Mouse (Mus musculus) lung, postnatal 4 days (tissue): ENCODE results near the gene Zbtb32.
A peak's percentile ranks its signal among the peaks of the same experiment; 100 is the strongest.

Experiments used
- DNase-seq, 2 experiments: peaks; one replicate each; pipeline ENCODE4 v3.0.0; 2021

Zbtb32 gene

DNA sequence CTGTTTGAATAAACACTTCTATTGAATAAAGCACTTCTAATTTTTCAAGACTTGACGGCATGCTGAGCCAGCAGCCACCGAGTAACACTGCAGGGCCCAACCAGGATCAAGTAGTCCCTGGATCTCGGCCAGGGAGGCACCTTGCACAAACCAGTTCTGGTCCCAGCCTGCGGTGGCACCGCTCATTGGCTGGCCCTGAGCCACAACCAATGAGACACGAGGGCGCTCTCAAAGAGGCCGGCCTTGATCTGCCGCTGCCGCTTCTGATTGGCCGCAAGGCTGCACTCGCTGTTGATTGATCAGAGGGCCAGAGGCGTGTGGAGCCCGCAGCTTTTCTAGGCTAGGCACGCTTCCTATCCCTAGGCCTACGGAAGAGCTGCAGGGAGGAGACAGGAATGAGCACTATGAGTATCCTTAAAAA lies 1.2 kb upstream of the Zbtb32 start:
- DNase-seq = peak; percentile 94 to 97

DNA sequence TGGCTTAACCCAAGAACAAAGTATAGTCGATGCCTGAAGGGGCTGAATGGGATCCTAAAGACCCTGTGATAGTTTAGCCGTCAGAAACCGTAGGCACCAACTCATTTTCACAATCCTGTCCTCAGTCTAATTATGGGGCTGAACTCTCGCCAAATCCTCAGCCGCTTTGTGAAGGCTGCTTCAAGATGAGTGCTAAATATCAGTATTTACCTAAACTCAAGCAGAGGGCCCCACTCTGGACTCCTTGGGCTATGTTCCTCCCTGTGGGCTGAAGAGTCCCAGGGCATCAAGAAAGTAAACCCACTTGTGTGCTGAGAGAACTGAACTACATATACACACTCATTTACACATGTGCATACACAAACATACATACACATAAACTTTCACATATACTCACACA lies 1.9 kb downstream of the Zbtb32 start:
- DNase-seq = peak; percentile 41 to 42

DNA sequence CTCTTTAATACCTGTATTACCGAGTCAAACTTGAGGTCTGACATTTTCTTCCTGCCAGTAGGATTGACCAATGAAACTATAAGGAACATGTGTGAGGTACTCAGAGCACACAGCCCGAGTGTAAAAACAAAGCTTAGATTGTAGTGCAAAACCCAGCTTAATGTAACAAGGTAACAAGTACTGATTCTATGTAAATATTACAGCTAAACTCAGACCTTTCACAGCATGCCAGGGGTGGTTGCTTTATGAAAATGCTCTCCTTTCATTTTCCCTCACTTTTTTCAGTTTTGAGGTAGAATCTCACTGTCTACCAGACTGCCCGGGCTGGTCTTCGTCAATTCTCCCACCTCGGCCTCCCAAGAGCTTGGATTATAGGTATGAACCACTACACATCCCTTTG lies 2.6 kb downstream of the Zbtb32 start:
- no peak for DNase-seq

DNA sequence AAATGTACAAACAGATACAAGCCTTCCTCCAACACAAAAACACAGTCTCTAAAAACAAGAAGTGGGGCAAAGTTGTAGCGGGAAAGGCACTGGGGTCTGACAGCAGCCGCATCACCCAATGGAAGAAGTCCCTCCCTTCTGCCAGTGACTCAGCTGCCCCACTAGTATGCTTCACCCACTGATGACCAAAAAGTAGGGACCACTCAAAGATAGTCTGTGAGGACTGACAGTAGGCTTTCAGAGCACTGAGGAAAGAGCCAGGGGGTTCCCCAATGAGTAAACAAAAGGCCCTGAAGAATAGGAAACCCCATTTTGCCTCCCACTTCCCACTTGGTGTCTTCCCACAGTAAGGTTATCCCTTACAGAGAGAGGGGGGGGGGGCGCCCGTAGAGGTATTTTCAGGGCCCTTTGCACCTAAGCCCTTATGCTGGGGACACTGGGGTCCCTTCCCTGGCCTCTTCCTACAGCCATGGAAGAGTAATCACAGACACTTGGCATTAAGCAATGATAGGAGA lies 4.1 kb downstream of the Zbtb32 start:
- DNase-seq = no peak

DNA sequence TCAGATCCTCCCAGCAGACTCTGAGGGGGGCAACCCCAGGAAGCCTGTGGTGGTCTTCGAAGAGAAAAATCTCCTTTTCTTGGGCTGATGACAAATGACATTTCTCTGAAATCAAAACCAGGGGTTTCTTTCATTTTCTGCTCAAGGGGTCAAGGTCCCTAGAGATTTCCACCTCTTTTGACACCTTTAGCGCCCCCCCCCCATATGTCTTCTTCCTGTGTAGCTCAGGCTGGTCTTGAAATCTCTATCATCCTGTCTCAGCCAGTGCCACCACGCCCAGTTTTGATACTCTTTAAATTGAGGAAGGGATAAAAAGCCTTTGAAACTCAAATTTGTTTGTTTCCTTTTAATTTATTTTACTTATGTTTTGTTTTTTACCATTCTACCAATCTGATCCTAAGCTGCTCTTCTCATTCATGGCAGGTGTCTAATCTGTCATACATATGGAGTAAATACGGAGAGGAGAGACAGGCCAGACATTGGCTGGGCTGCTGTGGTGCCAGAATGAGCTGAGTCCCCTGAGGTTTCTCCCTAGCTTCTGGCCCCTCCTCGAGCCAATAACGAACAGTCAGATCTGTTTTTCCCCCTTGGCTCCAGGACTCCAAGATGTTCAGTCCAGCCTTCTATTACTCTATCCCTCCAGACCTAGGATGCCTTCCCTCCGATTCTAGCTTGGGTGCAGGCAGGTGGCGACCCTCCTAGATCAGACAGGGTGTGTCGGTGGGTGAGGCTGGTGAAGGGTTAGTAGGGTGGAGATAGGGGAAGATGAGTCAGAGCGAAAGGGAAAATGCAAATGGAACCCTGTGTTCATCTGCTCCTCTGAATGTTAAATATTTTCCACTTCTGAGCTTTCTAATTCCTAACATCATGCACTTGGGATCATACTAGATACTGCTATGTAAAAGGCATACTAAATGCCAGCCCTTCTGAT lies 4.9 kb downstream of the Zbtb32 start:
- DNase-seq = no peak

DNA sequence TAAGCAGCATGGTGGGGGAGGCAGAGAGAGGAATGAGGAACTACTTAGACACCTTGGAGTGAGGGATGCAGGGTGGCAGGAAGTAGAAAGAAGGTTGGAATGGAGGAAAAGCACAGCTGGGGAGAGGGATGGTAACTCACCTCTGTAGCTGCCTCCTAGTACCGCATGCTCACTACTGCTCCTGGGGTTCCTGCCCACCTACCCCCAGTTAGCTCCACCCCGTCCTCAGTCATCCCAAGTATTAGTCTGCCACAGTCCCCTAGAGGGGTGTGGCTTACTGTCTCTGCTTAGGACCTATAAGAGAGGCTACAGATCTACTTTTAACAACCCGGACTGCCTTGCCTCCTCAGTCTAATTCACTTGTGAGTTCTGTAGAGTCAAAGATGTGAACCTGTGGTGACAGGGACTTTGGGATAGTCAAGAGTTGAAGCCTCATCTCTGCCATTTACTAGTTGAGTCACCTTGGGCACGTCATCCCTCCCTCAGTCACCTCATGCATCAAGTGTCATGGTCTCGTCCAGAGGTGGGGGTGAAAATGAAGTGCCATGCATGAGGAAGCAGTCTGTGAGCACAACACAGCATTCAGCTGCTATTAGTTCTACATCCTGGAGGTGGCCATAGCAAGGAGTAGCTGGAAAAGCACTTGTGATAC lies 5.8 kb downstream of the Zbtb32 start:
- DNase-seq = no peak

DNA sequence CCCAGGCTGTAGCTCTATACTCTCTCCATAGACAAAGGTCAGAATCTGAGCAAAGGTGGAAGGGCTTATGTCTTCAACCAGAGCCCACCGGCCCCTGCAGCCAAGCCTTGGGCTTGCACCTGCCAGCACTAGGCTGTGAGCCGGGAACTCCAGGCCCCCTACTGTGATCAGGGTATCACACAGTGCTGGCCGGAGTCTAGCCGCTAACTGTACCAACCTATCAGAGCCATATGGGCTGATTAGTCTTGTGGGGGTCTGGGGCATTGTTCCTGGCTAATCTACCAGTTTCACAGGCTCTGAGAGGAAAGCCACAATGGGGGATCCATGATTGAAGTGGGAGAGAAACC lies 7.1 kb downstream of the Zbtb32 start:
- no peak for DNase-seq

DNA sequence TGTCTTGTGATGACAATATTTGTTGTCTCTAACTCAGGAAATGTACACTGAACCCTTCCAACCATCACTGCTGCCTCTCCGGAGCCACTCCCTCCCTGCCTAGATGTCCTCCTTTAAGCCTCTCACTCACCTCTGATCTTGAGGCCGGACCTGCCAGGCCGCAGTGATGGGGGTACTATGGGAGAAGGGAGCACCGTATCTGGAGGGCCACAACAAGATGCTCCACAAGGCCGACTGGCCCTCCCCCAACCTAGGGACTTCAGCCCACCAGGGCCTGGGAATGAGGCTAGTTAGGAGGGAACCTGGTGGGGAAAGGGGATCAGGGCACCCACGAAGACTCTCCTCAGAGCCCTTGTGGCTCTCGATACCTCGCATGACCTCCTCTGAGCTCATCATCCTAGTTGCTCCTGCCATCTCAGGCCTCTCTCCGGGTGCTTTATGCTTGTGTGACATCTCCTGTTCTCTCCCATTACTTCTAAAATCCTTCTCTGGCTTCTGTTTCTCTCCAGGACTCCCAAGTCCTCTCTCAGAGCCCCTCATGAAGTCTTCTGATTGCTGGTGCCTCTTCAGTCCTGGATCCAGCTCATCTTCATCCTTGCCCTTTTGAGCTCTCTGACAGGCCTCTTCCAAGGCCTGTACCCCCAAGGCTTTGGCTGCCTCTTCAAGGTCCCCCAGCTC lies 7.6 kb downstream of the Zbtb32 start:
- DNase-seq = no peak

DNA sequence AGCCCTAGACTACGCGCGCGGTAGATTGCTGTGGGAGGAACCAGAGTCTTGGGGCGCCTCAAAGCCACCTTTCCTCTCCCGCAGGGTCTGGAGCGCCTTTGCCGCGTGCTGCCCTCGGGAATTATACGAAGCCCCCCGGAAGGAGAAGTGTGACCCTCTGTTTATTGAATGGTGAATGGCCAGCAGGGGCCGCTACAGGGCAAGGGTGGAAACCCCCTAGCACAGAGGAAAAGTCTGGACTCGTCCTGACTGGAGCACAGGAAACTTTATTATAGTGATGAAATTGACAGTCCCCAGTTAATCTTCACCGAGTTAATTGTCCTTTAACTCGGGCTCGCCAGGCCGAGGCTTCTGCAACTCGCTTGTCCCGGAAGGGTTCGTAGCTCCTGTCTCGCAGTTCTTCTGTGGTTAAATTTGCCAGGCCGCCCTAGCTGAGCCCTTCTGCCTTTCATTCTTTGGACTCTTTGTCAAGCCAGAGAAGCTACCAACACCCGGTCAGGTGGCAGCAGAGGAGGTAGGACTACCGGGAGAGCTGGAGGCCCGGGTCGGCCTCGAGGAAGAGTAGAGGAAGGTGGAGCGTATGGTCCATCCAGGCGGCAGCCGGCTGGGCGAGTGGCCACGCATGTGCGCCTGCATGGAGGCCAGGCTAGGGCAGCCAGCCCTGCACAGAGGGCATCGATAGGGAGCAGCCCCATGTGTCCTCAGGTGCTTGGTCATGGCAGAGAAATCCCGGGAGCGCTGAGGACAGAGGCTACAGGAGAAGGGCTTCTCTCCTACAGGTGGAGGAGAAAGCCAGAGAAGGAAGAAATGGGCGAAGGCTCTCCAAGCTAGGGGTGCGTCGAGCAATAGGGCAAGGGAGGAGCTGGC lies 9.0 kb downstream of the Zbtb32 start:
- peak; percentile 85 to 90 for DNase-seq

DNA sequence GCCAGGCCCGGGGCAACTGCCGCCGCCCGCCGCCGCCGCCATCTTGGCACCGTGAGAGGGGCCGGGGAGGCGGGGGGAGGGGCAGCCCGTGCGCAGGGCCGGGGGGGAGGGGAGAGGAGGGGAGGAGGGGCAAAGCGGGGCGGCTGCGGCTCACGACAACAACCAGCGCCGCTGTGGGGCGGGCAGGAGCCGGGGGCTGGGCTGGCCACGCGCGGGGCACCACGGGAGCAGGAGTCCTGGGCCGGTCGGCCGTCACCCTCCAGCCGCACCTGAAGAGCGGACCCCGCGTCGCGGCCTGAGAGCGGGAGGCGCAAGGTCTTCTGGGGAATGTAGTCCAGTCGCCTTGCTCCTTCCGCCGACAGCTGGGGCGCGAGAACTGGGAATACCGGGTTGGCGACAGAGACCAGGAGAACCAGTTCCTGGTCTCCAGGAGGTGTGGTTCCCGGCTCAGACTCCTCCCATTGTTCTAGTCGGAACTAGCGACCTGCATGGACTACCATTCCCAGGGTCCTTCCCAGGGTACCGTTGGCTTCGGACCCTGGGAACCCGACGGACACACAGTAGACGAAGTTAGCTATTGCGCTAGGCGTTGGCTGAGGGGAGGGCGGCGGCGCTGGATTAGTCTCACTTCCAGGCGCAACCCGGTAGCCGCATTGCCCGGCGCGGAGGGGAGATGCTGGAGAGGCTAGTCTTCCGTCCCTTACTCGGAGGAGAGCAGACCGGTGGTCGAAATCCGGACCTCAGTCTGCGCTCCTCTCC lies 9.9 kb downstream of the Zbtb32 start, which contains the start of gene Kmt2b:
TSS of gene Kmt2b (minus strand) at position 51 of the 759 bp plus-strand sequence.
- peak; percentile 97 to 99 for DNase-seq

DNA sequence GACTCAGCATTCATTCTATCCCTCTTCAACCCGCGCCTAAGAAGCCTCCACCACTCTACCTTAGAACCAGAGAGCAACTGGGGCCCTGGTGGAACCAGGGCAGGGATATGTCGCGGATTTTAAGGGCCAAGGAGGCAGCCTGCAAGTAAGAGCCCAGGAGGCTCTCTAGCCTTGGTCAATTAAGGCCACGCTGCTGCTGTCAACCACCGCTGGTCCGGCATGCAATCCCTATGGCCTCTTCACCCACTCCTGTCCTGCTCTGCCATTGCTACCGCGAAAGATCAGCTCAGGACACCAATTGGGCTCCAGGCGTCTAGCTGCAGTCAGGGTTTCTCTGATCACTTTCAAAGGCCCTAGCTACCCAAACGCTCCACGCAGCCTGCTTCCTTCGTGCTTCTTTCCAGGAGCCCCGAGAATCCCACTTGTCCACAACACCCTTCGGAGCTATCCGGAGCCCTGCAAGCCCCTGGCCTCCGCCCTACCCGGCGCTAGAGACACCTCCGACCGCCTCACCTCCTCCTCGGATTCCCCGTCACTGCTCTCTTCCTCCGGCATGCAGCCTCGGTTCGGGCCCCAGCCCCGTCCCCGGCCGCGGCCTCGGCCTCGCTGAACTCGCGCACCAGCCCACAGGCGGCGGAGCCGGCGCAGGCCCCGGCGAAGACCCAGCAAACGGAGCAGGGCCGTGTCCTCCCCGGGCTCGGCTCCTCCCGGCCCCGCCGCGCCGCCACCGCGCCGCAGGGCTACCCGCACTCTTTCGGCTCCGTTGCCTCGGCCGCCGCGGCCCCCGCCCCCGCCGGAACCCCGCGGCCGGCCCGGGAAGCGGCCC lies 10.7 kb downstream of the Zbtb32 start:
- peak in 1 of 2 experiments; percentile 64 for DNase-seq

DNA sequence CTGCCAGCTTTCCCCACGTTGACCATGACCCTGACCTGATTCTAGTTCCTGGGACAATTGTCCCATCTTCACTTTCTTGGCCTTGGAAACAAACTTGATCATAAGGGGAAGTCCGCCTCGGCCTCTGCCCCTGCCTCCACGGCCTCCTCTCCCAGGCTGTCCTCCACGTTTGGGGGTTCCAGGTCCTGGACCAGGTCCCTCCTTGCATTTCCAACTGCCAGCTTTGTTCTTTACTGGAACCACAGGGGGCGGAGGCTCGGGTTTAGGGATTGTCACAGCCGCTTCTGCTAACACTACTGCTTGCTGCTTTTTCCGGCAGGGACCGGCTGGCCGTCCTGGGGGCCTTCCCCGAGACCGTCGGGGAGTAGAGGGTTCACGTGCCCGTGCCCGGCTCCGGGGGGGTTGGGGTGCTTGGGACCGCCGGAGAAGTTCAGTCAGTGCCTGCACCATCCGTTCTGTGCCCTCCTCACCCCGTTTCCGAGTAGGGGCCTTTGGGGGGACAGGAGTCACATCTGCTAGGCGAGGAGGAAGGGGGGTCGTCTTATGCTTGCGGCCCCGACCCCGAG lies 12.2 kb downstream of the Zbtb32 start:
- no peak for DNase-seq

DNA sequence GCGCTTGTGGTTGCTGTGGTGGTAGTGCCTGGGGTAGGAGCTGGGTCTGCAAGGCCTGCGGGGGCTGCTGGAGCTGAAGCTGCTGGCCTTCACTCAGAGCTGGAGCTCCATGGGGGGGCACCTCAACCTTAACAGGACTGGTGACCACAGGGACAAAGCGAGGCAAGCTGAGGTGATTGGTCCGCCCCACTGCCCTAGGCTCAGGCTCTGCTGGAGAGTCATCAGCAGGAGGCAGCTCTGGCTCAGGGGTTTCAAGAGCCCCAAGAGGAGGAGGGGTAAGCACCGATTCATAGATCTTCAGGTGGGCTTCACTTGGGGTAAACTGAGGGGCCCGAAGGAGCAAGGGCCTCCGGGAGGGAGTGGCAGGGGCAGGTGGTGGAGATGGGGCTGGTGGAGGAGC lies 13.5 kb downstream of the Zbtb32 start:
- DNase-seq = no peak

DNA sequence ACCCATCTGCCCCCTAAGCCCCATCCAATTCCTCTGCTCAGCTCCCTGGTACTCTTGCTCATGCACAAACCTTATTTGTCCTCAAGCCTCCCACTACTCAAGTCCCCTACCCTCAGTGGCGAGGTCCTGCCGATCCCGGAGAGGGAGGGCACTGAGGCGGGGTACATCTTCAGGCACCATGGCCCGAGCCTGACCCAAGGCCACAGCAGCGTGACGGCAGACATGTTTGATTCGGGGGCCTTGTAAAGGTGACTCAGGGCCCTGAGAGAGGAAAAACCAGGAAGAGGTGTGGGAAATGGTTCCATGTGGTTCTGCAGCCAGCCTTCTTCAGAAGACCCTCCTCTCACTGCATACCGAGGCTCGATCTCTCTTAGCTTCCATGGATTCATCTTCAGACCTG lies 14.4 kb downstream of the Zbtb32 start:
- DNase-seq = no peak

DNA sequence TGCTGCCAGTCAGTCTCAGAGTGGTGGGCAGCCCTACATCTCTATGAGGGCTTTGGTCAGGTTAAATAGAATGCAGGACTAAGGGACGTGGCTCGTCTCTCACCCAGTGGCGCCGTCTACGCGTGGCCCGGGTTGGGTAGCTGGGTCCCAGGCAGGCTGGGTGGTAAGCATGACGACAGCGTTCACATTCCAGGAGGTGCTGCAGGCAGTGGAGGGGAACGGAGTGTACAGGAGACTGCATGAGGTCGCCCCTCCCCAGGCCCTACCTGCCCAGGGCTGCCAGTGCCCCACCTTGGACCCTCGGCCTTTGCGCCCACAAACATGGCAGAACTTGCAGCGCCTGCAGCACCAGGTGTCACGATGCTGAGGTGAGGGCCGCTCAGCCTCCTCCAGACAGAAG lies 17.2 kb downstream of the Zbtb32 start:
- DNase-seq = no peak

DNA sequence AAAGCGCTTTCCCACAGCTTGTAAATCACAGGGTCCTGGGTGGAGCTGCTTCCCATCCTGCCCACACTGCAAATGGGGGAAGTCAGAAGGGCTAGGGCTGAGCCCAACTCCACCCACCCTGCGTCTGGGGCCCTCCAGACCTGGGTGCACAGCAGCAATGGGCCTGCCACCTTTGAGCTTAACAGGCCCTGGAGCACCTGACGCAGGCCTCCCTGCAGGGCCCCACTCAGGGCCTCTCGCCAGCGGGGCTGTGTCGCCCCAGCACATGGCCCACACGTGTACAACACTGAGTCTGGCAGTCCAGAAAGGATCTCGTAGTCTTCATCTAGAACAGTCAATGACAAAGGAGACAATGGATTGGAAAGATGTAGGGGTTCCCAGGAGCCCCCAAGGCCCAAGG lies 18.8 kb downstream of the Zbtb32 start:
- no peak for DNase-seq

DNA sequence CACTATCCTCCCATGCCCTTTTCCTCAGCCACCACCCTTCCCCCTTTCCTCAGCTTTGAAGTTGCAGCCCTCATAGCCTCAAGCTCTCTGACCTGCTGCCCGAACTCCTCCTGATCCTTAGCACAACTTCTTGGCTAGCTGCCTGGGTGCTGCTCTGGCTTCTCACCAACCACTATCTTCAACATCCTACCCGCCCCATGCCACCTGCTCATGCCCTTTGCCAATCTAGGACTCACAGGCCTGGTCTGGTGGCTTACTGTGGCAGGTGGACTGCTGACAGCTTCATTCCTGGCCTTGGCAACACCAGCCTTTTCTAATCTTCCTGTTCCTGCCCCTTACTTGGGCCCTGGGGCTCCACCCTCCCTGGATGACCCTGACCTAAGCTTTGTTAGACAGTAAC lies 25.7 kb downstream of the Zbtb32 start:
- DNase-seq = no peak

DNA sequence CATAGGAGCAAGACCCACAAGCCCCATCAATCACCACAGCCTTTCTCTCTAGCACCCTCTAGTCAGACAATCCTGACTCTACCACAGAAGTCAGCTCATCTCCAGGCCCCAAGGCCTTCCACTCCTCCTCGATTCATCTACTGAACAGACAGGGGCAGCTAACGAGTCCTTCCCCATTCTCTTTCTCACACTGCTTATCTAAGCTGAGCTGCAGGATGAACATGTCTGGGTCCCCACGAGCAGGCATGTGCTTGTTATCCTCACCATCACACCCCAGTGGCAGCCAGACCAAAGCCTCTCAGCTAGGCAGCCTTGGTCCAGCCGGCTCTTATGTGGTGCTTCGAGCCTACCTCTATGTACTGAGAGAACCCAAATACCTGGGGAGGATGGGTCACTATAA lies 26.3 kb downstream of the Zbtb32 start:
- DNase-seq = no peak

DNA sequence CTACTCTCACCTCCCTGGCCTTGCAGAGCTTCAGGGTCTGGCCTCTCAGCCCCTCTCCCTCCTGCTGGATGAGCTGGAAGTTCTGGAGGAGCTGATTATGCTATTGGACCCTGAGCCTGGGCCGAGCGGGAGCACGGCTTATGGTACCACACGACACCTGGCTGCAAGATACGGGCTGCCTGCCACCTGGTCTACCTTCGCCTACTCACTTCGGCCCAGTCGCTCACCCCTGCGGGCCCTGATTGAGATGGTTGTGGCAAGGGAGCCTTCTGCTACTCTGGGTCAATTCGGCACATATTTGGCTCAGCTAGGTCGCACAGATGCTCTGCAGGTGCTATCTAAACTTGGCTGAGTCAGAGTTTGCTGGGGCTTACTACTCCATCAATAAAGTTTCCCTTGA lies 31.2 kb downstream of the Zbtb32 start:
- DNase-seq = no peak

DNA sequence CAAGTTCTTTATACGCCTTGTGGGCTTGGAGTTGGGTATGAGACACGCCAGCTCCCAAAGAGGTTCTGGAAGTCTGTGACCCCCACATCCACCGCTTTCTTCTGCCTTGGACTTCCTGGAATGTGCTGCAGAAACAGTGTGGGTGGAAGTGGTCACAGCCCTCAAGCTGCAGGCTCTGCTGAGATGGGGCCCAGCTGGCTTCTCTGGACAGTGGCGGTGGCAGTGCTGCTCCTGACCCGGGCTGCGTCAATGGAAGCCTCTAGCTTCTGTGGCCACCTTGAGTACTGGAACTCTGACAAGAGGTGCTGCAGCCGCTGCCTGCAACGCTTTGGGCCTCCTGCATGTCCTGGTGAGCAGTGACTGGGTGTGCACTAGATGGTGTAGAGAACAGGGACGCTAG lies 32.7 kb downstream of the Zbtb32 start:
- DNase-seq = peak in 1 of 2 experiments; percentile 53
